Comparison of ENCODE assay signal across 19 mouse cellular contexts in genomic region chr13:73453503-73454217, GRCm38 (mm10).
"Had no signal": no experiment of that assay in that cellular context is flagged by ENCODE, and none has a peak within 500 bp of the region (broad histone marks: within the 10 kb centered on the region; RNA-seq: fewer than 3 reads in every experiment).

No protein-coding gene starts in this region.

- H3K9ac ChIP-seq: intestine, embryonic 15.5 days; kidney, embryonic 15.5 days; midbrain, embryonic 13.5 days; neural tube, embryonic 13.5 days; stomach, embryonic 15.5 days had no signal

- H3K9me3 ChIP-seq: intestine, embryonic 15.5 days; kidney, embryonic 15.5 days; liver, embryonic 13.5 days; megakaryocyte, embryonic 14.5 days; midbrain, embryonic 10.5 days; midbrain, embryonic 13.5 days; neural tube, embryonic 13.5 days; stomach, embryonic 15.5 days had no signal

- ATAC-seq: intestine, embryonic 15.5 days; midbrain, embryonic 13.5 days; midbrain, embryonic 16.5 days had no signal

- H3K36me3 ChIP-seq: intestine, embryonic 15.5 days; kidney, embryonic 15.5 days; liver, embryonic 13.5 days; midbrain, embryonic 10.5 days; midbrain, embryonic 13.5 days; neural tube, embryonic 13.5 days; stomach, embryonic 15.5 days had no signal

- H3K4me2 ChIP-seq: intestine, embryonic 15.5 days; kidney, embryonic 15.5 days; liver, embryonic 13.5 days; midbrain, embryonic 13.5 days; neural tube, embryonic 13.5 days; stomach, embryonic 15.5 days had no signal

- H3K4me3 ChIP-seq: intestine, embryonic 15.5 days; kidney, embryonic 15.5 days; liver, embryonic 13.5 days; megakaryocyte, embryonic 14.5 days; midbrain, embryonic 10.5 days; midbrain, embryonic 13.5 days; myocyte; neural tube, embryonic 13.5 days; stomach, embryonic 15.5 days had no signal

- H3K27ac ChIP-seq: intestine, embryonic 15.5 days; kidney, embryonic 15.5 days; macrophage; midbrain, embryonic 10.5 days; midbrain, embryonic 13.5 days; neural tube, embryonic 13.5 days; stomach, embryonic 15.5 days had no signal

- H3K27me3 ChIP-seq: intestine, embryonic 15.5 days; kidney, embryonic 15.5 days; liver, embryonic 13.5 days; midbrain, embryonic 13.5 days; neural tube, embryonic 13.5 days; stomach, embryonic 15.5 days had no signal

- H3K4me1 ChIP-seq: intestine, embryonic 15.5 days; kidney, embryonic 15.5 days; midbrain, embryonic 10.5 days; midbrain, embryonic 13.5 days; neural tube, embryonic 13.5 days; stomach, embryonic 15.5 days had no signal

- DNase-seq: kidney, adult 11 months; kidney, adult 8-10 months; kidney, postnatal 10 days; kidney, postnatal 36 days; liver, embryonic 13.5 days; retina, postnatal 1 day; right cerebral cortex, postnatal 25 days; spleen, adult 18-20 months; thymus, postnatal 25 days had no signal
